Mouse (Mus musculus) stomach, postnatal 0 days (tissue): ENCODE results near the gene Tmem41a. TPM values are rescaled to one million over a fixed set of nuclear protein-coding genes. Genes with fewer than 3 reads are reported as not detected.
"Not testable (repeated sequence)": the region's sequence is repeated elsewhere in the genome, so short reads cannot be mapped to it uniquely, and the experiment has no call there.

Experiments
- ATAC-seq: fragments of 200-750 bp; cut with Nextera tagmentation; 2 replicates; pipeline ENCODE4 v1.8.0; 2017; ENCODE audit not compliant: low FRiP score, low TSS enrichment
- DNase-seq: peaks from one replicate; pipeline ENCODE4 v3.0.0-alpha.2; 2016; ENCODE audit warnings: low spot score
- H3K27ac ChIP-seq: fragments of 300-500 bp; sonication (generic); replicated peaks from 2 replicates; pipeline ENCODE4 v1.5.1; 2014; ENCODE audit warnings: mild to moderate bottlenecking, control low read depth
- H3K27me3 ChIP-seq: fragments of 300-500 bp; sonication (generic); 2 replicates; pipeline ENCODE4 v1.6.1; 2014; ENCODE audit warnings: low read length; ENCODE audit not compliant: control insufficient read depth, insufficient read depth
- H3K36me3 ChIP-seq: fragments of 300-500 bp; sonication (generic); 2 replicates; pipeline ENCODE4 v1.6.1; 2014; ENCODE audit warnings: low read length, mixed read lengths; ENCODE audit not compliant: control insufficient read depth, insufficient read depth
- H3K4me1 ChIP-seq: fragments of 300-500 bp; sonication (generic); replicated peaks from 2 replicates; pipeline ENCODE4 v1.6.1; 2014; ENCODE audit warnings: antibody characterized with exemption; ENCODE audit not compliant: control insufficient read depth, insufficient read depth
- H3K4me2 ChIP-seq: fragments of 300-500 bp; sonication (generic); replicated peaks from 2 replicates; pipeline ENCODE4 v1.6.1; 2014; ENCODE audit warnings: low read depth, mild to moderate bottlenecking, control low read depth, moderate library complexity
- H3K4me3 ChIP-seq: fragments of 300-500 bp; sonication (generic); 2 replicates; pipeline ENCODE4 v1.5.1; 2014; ENCODE audit warnings: low read depth, low read length, control low read depth
- H3K9ac ChIP-seq: fragments of 300-500 bp; sonication (generic); 2 replicates; pipeline ENCODE4 v1.6.1; 2014; ENCODE audit warnings: mild to moderate bottlenecking, low read length, control low read depth, mixed read lengths
- H3K9me3 ChIP-seq: fragments of 300-500 bp; sonication (generic); 2 replicates; pipeline ENCODE4 v1.6.1; 2016; ENCODE audit warnings: low read length; ENCODE audit not compliant: control insufficient read depth
- CTCF ChIP-seq: IDR thresholded peaks from 2 replicates; pipeline ENCODE4 v1.5.1; 2016; ENCODE audit warnings: antibody characterized with exemption, low read depth, mild to moderate bottlenecking, moderate library complexity
- EP300 ChIP-seq: optimal IDR thresholded peaks from 2 replicates; pipeline ENCODE3; 2016; ENCODE audit warnings: antibody characterized with exemption
- WGBS: fragments of 180-500 bp; shearing (Covaris S2); extraction: QIAGEN DNeasy Blood & Tissue Kit; methylation state at CpG from one replicate; pipeline ENCODE4 v1.1.7; 2014; 5-methylcytosine and 5-hydroxymethylcytosine counted together
- polyA plus RNA-seq: library from polyadenylated mRNA; unstranded; fragments of >200 nt; fragmentation: Nextera tagmentation; extraction: Ambion mirVana; gene quantifications from 2 replicates; pipeline ENCODE4 v1.2.1, GENCODE M21; 2015

Gene Tmem41a
- polyA plus RNA-seq, 1 experiment from 2014 or later = 37.6 TPM

DNA sequence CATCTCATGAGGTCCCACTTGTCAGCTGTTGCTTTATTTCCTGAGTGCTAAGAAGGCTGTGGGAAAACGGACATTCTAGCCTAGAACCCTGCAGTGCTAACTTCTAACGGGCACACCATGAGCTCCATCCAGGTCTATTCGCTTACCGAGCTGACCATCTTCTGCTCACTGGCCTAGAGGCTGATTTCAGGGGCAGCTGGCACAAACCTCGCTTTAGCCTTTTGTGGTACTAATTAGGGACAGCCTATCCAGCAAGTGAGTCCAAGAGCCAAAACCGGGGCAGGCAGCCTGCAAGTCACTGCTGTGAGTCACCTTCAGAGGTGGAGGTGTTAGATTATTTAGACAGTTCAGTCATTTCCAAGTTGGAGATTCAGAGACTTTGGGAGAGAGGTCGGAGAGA, 30.7 kb downstream of the Tmem41a start:
- no peak overlapping the region for H3K4me2 ChIP-seq
- no peaks in the 10 kb centered on the region for H3K9me3 ChIP-seq
- no peak for TF ChIP-seq CTCF
- TF ChIP-seq EP300 = no peak
- DNase-seq = no peak
- no peaks in the 10 kb centered on the region for H3K4me1 ChIP-seq
- H3K4me3 ChIP-seq = no peak overlapping the region
- ATAC-seq = no peak
- WGBS = 73% methylated on average over 7 of the region's 7 CpGs
- H3K9ac ChIP-seq = no peak overlapping the region
- H3K27me3 ChIP-seq = no peaks in the 10 kb centered on the region
- no peaks in the 10 kb centered on the region for H3K36me3 ChIP-seq
- no peak overlapping the region; the same call in 1 of the 2 replicates for H3K27ac ChIP-seq

- H3K36me3 ChIP-seq = no peaks in the 10 kb centered on the region
Observed at GRCm38 (mm10) chr16:21913347-21913746, 34.0 kb downstream of the Tmem41a start.

GRCm38 (mm10) chr16:21908906-21909305, 38.4 kb downstream of the Tmem41a start:
- H3K9ac ChIP-seq, H3K4me2 ChIP-seq, H3K4me1 ChIP-seq, ATAC-seq, H3K9me3 ChIP-seq, H3K27me3 ChIP-seq, H3K4me3 ChIP-seq, H3K27ac ChIP-seq, DNase-seq, H3K36me3 ChIP-seq: not testable (repeated sequence)
- WGBS = 58% methylated on average over 6 of the region's 8 CpGs

More at GRCm38 (mm10) chr16:21913347-21913746, 34.0 kb downstream of the Tmem41a start:
- Histone ChIP-seq H3K9ac (no peak overlapping the region), H3K27me3 (no peaks in the 10 kb centered on the region), H3K4me3 (no peak overlapping the region), H3K9me3 (no peaks in the 10 kb centered on the region), H3K27ac (no peak overlapping the region), H3K4me2 (no peak overlapping the region), H3K4me1 (no peaks in the 10 kb centered on the region)
- WGBS = 87% methylated on average over 6 of the region's 6 CpGs
- ATAC-seq (no peak), DNase-seq (no peak)
- TF ChIP-seq EP300 = no peak
- TF ChIP-seq CTCF = no peak

DNA sequence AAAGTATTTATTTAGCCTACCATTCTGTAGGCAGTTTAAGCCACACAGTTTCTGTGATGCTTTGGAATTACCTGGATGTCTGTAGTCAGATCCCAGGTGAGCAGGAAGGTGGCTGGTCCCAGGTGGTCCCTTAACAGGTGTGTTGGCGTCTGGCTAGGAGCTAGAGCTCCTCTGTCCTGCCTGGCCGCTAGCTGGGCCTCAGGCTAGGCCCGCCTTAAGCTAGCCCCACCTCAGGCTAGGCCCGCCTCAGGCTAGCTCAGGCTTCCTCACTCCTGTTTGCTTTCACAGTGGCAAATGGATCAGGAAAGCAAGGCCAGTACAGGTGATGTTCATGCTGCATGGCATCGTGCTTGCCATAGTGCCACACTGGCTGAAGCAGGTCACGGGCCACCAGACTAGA, 40.5 kb downstream of the Tmem41a start:
- Histone ChIP-seq H3K36me3 (no peaks in the 10 kb centered on the region), H3K9ac (no peak overlapping the region), H3K4me1 (no peaks in the 10 kb centered on the region), H3K9me3 (no peaks in the 10 kb centered on the region), H3K4me2 (no peak overlapping the region), H3K27me3 (no peaks in the 10 kb centered on the region), H3K27ac (no peak overlapping the region), H3K4me3 (no peak overlapping the region)
- 95% methylated on average over 6 of the region's 6 CpGs for WGBS
- no peak for DNase-seq
- no peak for TF ChIP-seq EP300
- no peak for TF ChIP-seq CTCF
- no peak for ATAC-seq

GRCm38 (mm10) chr16:21905996-21906395, 41.4 kb downstream of the Tmem41a start:
- no peak overlapping the region for H3K4me2 ChIP-seq
- TF ChIP-seq EP300 = no peak
- no peak for TF ChIP-seq CTCF
- no peaks in the 10 kb centered on the region for H3K36me3 ChIP-seq
- no peaks in the 10 kb centered on the region for H3K4me1 ChIP-seq
- no peak overlapping the region for H3K4me3 ChIP-seq
- ATAC-seq (no peak), DNase-seq (no peak)
- no peaks in the 10 kb centered on the region for H3K9me3 ChIP-seq
- 88% methylated on average over 7 of the region's 7 CpGs for WGBS
- no peak overlapping the region for H3K27ac ChIP-seq
- no peaks in the 10 kb centered on the region for H3K27me3 ChIP-seq
- no peak overlapping the region for H3K9ac ChIP-seq

DNA sequence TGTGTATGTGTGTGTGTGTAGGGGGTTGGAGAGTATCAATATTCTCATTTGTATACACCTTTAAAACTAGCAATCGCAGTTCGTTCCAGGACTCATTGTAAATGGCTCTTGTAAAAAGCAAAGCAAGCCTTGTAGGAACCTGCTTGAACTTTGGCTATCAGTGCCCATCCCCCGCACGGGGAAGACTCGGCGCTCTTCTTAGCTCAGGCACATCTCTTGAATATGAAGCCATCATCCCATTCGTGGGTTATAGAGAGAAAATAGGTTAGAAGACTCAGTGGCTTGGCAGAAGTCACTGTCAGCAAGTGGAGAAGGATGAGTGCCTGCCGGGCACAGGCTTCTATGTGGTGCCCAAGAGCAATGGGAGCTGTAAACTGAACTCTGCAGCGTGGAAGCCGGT, 42.7 kb downstream of the Tmem41a start:
- TF ChIP-seq EP300 (no peak), CTCF (no peak)

More for the DNA sequence above, 42.7 kb downstream of the Tmem41a start:
- no peaks in the 10 kb centered on the region for H3K27me3 ChIP-seq
- no peaks in the 10 kb centered on the region for H3K4me1 ChIP-seq
- H3K4me3 ChIP-seq = no peak overlapping the region
- H3K9me3 ChIP-seq = no peaks in the 10 kb centered on the region
- H3K9ac ChIP-seq = no peak overlapping the region
- no peaks in the 10 kb centered on the region for H3K36me3 ChIP-seq
- no peak for DNase-seq
- no peak for ATAC-seq
- H3K27ac ChIP-seq = no peak overlapping the region
- WGBS = 84% methylated on average over 10 of the region's 10 CpGs
- H3K4me2 ChIP-seq = no peak overlapping the region
